Mouse (Mus musculus) hindbrain, embryonic 11.5 days (tissue): Measurements from ENCODE around the gene Ociad2. TPM values are rescaled to one million over a fixed set of nuclear protein-coding genes. Genes with fewer than 3 reads are reported as not detected.

Experiments used
- ATAC-seq: fragments of 200-750 bp; cut with Nextera tagmentation; 2 replicates; pipeline ENCODE4 v1.8.0; 2017; ENCODE audit warnings: mild to moderate bottlenecking, moderate TSS enrichment, moderate library complexity; ENCODE audit not compliant: low FRiP score
- DNase-seq: peaks from one replicate; pipeline ENCODE4 v3.0.0-alpha.2; 2015; ENCODE audit warnings: low spot score
- H3K27ac ChIP-seq: fragments of 300-500 bp; sonication (generic); 2 replicates; pipeline ENCODE4 v1.5.1; 2014; ENCODE audit warnings: mild to moderate bottlenecking, low read depth, low read length
- H3K27me3 ChIP-seq: fragments of 300-500 bp; sonication (generic); 2 replicates; pipeline ENCODE4 v1.6.1; 2014; ENCODE audit warnings: mild to moderate bottlenecking, low read length, moderate library complexity, mixed read lengths; ENCODE audit not compliant: control insufficient read depth, insufficient read depth
- H3K36me3 ChIP-seq: fragments of 300-500 bp; sonication (generic); 2 replicates; pipeline ENCODE4 v1.6.1; 2014; ENCODE audit warnings: mild to moderate bottlenecking, low read length, moderate library complexity, mixed read lengths; ENCODE audit not compliant: control insufficient read depth, insufficient read depth
- H3K4me1 ChIP-seq: fragments of 300-500 bp; sonication (generic); replicated peaks from 2 replicates; pipeline ENCODE4 v1.6.1; 2014; ENCODE audit warnings: low read length, mixed read lengths; ENCODE audit not compliant: control insufficient read depth, insufficient read depth
- H3K4me2 ChIP-seq: fragments of 300-500 bp; sonication (generic); replicated peaks from 2 replicates; pipeline ENCODE4 v1.6.1; 2014; ENCODE audit warnings: mild to moderate bottlenecking, low read depth, low read length
- H3K4me3 ChIP-seq: fragments of 300-500 bp; sonication (generic); 2 replicates; pipeline ENCODE4 v1.5.1; 2014; ENCODE audit warnings: low read depth, low read length
- H3K9ac ChIP-seq: fragments of 300-500 bp; sonication (generic); 2 replicates; pipeline ENCODE4 v1.6.1; 2014; ENCODE audit warnings: low read depth, low read length
- H3K9me3 ChIP-seq: fragments of 300-500 bp; sonication (generic); 2 replicates; pipeline ENCODE4 v1.6.1; 2016; ENCODE audit warnings: low read length; ENCODE audit not compliant: control insufficient read depth
- WGBS: fragments of 180-500 bp; shearing (Covaris S2); extraction: QIAGEN DNeasy Blood & Tissue Kit; methylation state at CpG from one replicate; pipeline ENCODE4 v1.1.7; 2014; 5-methylcytosine and 5-hydroxymethylcytosine counted together
- polyA plus RNA-seq: library from polyadenylated mRNA; unstranded; fragments of >200 nt; fragmentation: Nextera tagmentation; extraction: Ambion mirVana; gene quantifications from 2 replicates; pipeline ENCODE4 v1.2.1, GENCODE M21; 2014

The Ociad2 gene
- polyA plus RNA-seq, 1 experiment from 2014 or later = 9.8 TPM

DNA sequence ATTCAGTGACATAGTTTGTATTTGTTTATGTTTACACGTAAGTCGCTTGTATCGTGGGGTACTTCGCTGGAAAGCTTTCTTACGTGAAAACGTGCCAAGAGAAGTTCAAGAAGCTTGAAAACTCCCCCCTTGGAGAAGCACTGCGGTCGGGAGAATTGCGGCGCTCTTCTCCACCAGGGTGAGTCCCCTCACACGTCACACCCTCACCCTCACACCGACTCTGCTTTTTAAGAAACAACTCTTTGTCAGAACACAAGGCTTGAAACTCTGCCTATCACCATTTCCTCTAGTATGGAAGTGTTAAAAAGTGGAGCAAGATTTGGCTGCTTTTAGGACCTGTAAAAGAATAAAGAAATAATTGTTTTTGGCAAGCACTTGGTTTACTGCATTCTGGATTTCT is 36.3 kb downstream of the Ociad2 start:
- H3K9me3 ChIP-seq = no peaks in the 10 kb centered on the region
- H3K9ac ChIP-seq = no peak overlapping the region
- H3K36me3 ChIP-seq = peaks cover 14% of the 10 kb centered on the region
- H3K27me3 ChIP-seq = no peaks in the 10 kb centered on the region
- no peak overlapping the region for H3K27ac ChIP-seq
- no peaks in the 10 kb centered on the region for H3K4me1 ChIP-seq
- H3K4me3 ChIP-seq = no peak overlapping the region
- 91% methylated on average over 12 of the region's 12 CpGs for WGBS
- H3K4me2 ChIP-seq = no peak overlapping the region
- DNase-seq (no peak), ATAC-seq (no peak)

- 94% methylated on average over 7 of the region's 7 CpGs for WGBS
- no peak overlapping the region for H3K4me3 ChIP-seq
- DNase-seq = no peak
- H3K9me3 ChIP-seq = no peaks in the 10 kb centered on the region
- no peaks in the 10 kb centered on the region for H3K27me3 ChIP-seq
- no peak for ATAC-seq
- peaks cover 7% of the 10 kb centered on the region; the same call in 1 of the 2 replicates for H3K36me3 ChIP-seq
- H3K4me2 ChIP-seq = no peak overlapping the region
- no peak overlapping the region for H3K27ac ChIP-seq
- no peaks in the 10 kb centered on the region for H3K4me1 ChIP-seq
- no peak overlapping the region for H3K9ac ChIP-seq
These were observed 39.1 kb downstream of the Ociad2 start for GRCm38 (mm10) chr5:73301601-73302307.

- Histone ChIP-seq H3K4me2 (no peak overlapping the region), H3K4me1 (no peaks in the 10 kb centered on the region), H3K27me3 (no peaks in the 10 kb centered on the region), H3K4me3 (no peak overlapping the region), H3K36me3 (peaks cover 3% of the 10 kb centered on the region), H3K9me3 (no peaks in the 10 kb centered on the region), H3K9ac (no peak overlapping the region), H3K27ac (no peak overlapping the region)
- no peak for ATAC-seq
- 93% methylated on average over 4 of the region's 4 CpGs for WGBS
- no peak for DNase-seq
These were observed 44.9 kb downstream of the Ociad2 start for GRCm38 (mm10) chr5:73295916-73296315.

GRCm38 (mm10) chr5:73295016-73295415 is 45.8 kb downstream of the Ociad2 start:
- H3K9ac ChIP-seq = no peak overlapping the region
- no peak overlapping the region for H3K27ac ChIP-seq
- no peaks in the 10 kb centered on the region for H3K27me3 ChIP-seq
- 93% methylated on average over 7 of the region's 7 CpGs for WGBS
- H3K9me3 ChIP-seq = no peaks in the 10 kb centered on the region
- H3K36me3 ChIP-seq = peaks cover 3% of the 10 kb centered on the region; the same call in 1 of the 2 replicates
- ATAC-seq = no peak
- no peaks in the 10 kb centered on the region for H3K4me1 ChIP-seq
- DNase-seq = no peak
- no peak overlapping the region for H3K4me2 ChIP-seq
- no peak overlapping the region for H3K4me3 ChIP-seq

DNA sequence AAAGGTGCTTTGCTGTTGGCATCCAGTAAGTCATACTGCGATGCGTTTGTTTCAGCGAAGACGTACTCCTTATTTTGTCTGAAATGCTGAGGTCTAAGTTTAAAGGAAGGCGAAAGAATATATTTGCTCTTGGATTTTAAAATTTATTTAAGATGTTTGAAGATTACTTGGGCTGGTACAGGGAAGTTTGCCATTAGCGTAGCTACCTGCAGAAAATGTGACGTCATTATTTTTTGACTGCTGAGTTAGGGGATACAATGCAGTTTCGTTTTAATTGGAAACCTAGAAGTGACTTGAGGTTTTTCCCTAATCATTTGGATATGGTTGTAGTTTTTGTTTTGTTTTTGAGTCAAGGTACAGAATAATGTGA is 47.4 kb downstream of the Ociad2 start:
- Histone ChIP-seq H3K9me3 (no peaks in the 10 kb centered on the region), H3K4me2 (peak overlapping the region; percentile 58), H3K4me1 (no peaks in the 10 kb centered on the region), H3K27ac (no peak overlapping the region), H3K36me3 (peaks cover 3% of the 10 kb centered on the region; the same call in 1 of the 2 replicates), H3K4me3 (peak overlapping the region; percentile 95), H3K27me3 (no peaks in the 10 kb centered on the region), H3K9ac (peak overlapping the region; percentile 91)
- WGBS = 19% methylated on average over 8 of the region's 8 CpGs
- no peak for DNase-seq
- ATAC-seq = no peak

GRCm38 (mm10) chr5:73292502-73293457 is 48.0 kb downstream of the Ociad2 start, which contains the start of gene Ociad1:
Ociad1 (plus strand) TSS chr5:73292784.
- Histone ChIP-seq H3K27me3 (no peaks in the 10 kb centered on the region), H3K9ac (peak within 1 kb of the TSS; percentile 91), H3K36me3 (peaks cover 3% of the 10 kb centered on the region; the same call in 1 of the 2 replicates), H3K9me3 (no peaks in the 10 kb centered on the region), H3K4me2 (peak within 1 kb of the TSS; percentile 58), H3K4me1 (no peaks in the 10 kb centered on the region), H3K27ac (peak within 1 kb of the TSS; percentile 93), H3K4me3 (peak within 1 kb of the TSS; percentile 95)
- peak; percentile 98 for DNase-seq
- ATAC-seq = peak; percentile 100
- WGBS = under 1% methylated on average over 54 of the region's 58 CpGs

DNA sequence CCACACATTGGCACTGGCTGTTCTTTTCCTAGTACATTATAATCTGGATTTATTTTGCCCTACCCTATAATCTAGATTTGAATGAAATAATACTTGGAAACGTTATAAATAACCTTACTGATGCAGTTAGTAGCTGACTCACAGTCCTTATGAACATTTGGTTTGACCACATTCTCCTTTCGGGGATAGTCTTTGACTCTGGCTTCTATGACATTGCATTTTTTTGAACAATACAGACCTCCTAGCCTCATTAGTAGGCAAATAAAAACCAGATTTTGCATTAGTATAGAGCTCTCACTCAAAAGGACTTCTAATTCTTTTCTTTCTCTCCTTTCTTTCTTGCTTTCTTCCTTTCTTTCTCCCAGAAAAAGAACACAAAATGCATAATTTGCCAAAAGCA is 50.9 kb downstream of the Ociad2 start:
- Histone ChIP-seq H3K9ac (no peak overlapping the region), H3K9me3 (no peaks in the 10 kb centered on the region), H3K27me3 (no peaks in the 10 kb centered on the region), H3K4me1 (no peaks in the 10 kb centered on the region), H3K4me2 (no peak overlapping the region), H3K4me3 (no peak overlapping the region), H3K36me3 (no peaks in the 10 kb centered on the region), H3K27ac (no peak overlapping the region)
- DNase-seq (no peak), ATAC-seq (no peak)
- 71% methylated on average over 2 of the region's 2 CpGs for WGBS

DNA sequence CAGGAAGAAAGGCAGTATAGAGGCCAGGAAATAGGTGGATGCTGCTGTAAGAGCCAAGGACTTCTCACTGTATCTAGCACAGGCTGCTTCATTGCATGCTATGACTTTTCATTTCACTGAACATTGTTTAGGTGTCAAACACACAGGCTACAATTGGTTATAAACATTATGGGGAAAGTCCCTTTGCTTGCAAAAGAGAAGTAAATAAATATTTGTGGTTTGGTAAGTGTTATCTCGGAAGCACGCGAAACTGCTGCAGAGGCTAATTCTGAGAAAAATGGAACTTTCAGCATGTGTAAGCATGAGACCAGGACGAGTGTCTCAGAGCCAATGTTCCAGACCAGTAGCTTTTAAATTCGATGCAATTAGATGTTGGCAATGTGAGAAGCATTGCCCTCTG is 54.2 kb downstream of the Ociad2 start:
- Histone ChIP-seq H3K36me3 (no peaks in the 10 kb centered on the region), H3K27ac (no peak overlapping the region), H3K4me1 (no peaks in the 10 kb centered on the region), H3K9me3 (no peaks in the 10 kb centered on the region), H3K27me3 (no peaks in the 10 kb centered on the region), H3K4me2 (no peak overlapping the region), H3K4me3 (no peak overlapping the region), H3K9ac (no peak overlapping the region)
- DNase-seq = no peak
- 91% methylated on average over 5 of the region's 5 CpGs for whole genome bisulfite sequencing
- no peak for ATAC-seq
